Mouse (Mus musculus): ENCODE measurements around the gene B4galt2.

GRCm38 (mm10) chr4:117917847-117918246 lies 34.6 kb upstream of the B4galt2 start:
- TF ChIP-seq CTCF (IDR thresholded peaks at IDR 0.05; ENCODE audit: insufficient read depth, low read depth, low read length), result no peak
- TF ChIP-seq POLR2A (IDR thresholded peaks at IDR 0.05; ENCODE audit: insufficient read depth, low read depth, low read length), result no peak

Data from olfactory bulb, adult 2 months (tissue).